Mouse (Mus musculus): ENCODE measurements around the gene Slc32a1. TPM values are rescaled to one million over a fixed set of nuclear protein-coding genes. Genes with fewer than 3 reads are reported as not detected.

The Slc32a1 gene
- total RNA-seq, 2 experiments from 2014 or later: not detected

GRCm38 (mm10) chr2:158652985-158653384, 42.4 kb downstream of the Slc32a1 start:
- peak; percentile 86 for ATAC-seq (replicated peaks; ENCODE audit: low FRiP score, low TSS enrichment, poor library complexity, severe bottlenecking)

- ATAC-seq (replicated peaks; ENCODE audit: low FRiP score, low TSS enrichment, poor library complexity, severe bottlenecking): no peak
These were observed 44.1 kb downstream of the Slc32a1 start for GRCm38 (mm10) chr2:158654717-158655116.

- ATAC-seq (replicated peaks; ENCODE audit: low FRiP score, low TSS enrichment, poor library complexity, severe bottlenecking): no peak
These were observed 45.2 kb downstream of the Slc32a1 start for GRCm38 (mm10) chr2:158655806-158656205.

- 0 out of 2 replicates have a peak, but pooled peaks have one; percentile 52 for ATAC-seq (replicated peaks; ENCODE audit: low FRiP score, low TSS enrichment, poor library complexity, severe bottlenecking)
These were observed 48.3 kb downstream of the Slc32a1 start for GRCm38 (mm10) chr2:158658822-158659221.

DNA sequence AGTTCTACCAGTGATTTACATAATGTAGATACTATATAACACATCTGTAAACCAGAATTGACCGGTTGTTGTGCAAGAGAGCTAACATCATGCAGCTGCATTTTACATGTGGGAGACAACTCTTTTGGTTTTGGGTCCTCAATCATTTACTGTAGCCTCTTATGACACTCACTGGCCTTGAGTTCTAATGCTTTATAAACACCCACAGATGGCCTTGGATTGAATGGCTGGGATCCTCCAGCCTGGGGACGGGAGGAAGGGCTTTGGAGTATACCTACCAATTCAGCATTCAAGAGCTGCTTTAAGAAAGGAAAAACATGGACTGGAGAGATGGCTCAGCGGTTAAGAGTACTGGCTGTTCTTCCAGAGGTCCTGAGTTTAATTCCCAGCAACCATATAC, 48.8 kb downstream of the Slc32a1 start:
- no peak for ATAC-seq (replicated peaks; ENCODE audit: low FRiP score, low TSS enrichment, poor library complexity, severe bottlenecking)

DNA sequence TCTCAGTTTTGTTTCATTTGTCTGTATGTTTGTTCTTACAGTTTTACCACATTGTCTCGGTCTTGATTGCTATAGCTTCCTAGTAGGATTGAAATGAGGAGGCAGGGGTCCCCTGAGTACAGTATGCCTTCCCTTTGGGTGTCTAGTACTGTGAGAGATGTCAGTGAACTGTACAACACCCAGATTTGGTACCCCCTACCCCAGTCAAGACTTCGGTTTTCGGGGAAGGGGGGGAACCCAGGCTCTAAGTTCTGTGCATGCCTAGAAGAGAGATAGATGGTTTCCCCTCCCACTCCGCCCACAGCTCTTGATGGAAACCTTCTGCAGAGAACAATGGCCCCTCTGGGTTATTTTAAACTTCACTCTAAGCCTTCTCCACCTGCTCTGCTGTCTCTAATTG, 54.5 kb downstream of the Slc32a1 start, which contains the start of gene Ppp1r16b:
Gene Ppp1r16b, plus strand, starts transcription at position 301 of the 400 bp plus-strand sequence.
- ATAC-seq (replicated peaks; ENCODE audit: low FRiP score, low TSS enrichment, poor library complexity, severe bottlenecking): no peak

Other genes starting within 250 kb of the Slc32a1 start
- not detected in 2 replicates for gene Snhg11, start 235.1 kb upstream of the Slc32a1 start, total RNA-seq (2014; fragmentation: Nextera tagmentation)
- not detected in 2 replicates for gene Snhg11, start 235.1 kb upstream of the Slc32a1 start, total RNA-seq (2017)
- gene Ralgapb, start 200.9 kb upstream of the Slc32a1 start, total RNA-seq (2014; fragmentation: Nextera tagmentation): 32.2 and 52.0 TPM in 2 replicates
- gene Ralgapb, start 200.9 kb upstream of the Slc32a1 start, total RNA-seq (2017): 26.3 and 32.6 TPM in 2 replicates
- not detected in 2 replicates for gene Adig, start 108.2 kb upstream of the Slc32a1 start, total RNA-seq (2014; fragmentation: Nextera tagmentation)
- gene Adig, start 108.2 kb upstream of the Slc32a1 start, total RNA-seq (2017): not detected in 2 replicates
- gene Arhgap40, start 98.0 kb upstream of the Slc32a1 start, total RNA-seq (2014; fragmentation: Nextera tagmentation): not detected in 2 replicates
- gene Arhgap40, start 98.0 kb upstream of the Slc32a1 start, total RNA-seq (2017): not detected in 2 replicates
- gene Actr5, start 14.1 kb downstream of the Slc32a1 start, total RNA-seq (2014; fragmentation: Nextera tagmentation): 13.8 and 21.1 TPM in 2 replicates
- gene Actr5, start 14.1 kb downstream of the Slc32a1 start, total RNA-seq (2017): 16.2 and 31.5 TPM in 2 replicates
- gene Ppp1r16b, start 54.6 kb downstream of the Slc32a1 start, total RNA-seq (2014; fragmentation: Nextera tagmentation): 2.4 and 5.0 TPM in 2 replicates
- 0.04 and 1.6 TPM in 2 replicates for gene Ppp1r16b, start 54.6 kb downstream of the Slc32a1 start, total RNA-seq (2017)
- gene Fam83d, start 157.3 kb downstream of the Slc32a1 start, total RNA-seq (2014; fragmentation: Nextera tagmentation): 6.2 and 9.7 TPM in 2 replicates
- gene Fam83d, start 157.3 kb downstream of the Slc32a1 start, total RNA-seq (2017): 3.9 and 7.5 TPM in 2 replicates
- 12.0 and 13.5 TPM in 2 replicates for gene Dhx35, start 184.0 kb downstream of the Slc32a1 start, total RNA-seq (2014; fragmentation: Nextera tagmentation)
- gene Dhx35, start 184.0 kb downstream of the Slc32a1 start, total RNA-seq (2017): 8.7 and 10.1 TPM in 2 replicates

Data from megakaryocyte-erythroid progenitor cell, adult 5-6 weeks (primary cell).